Mouse (Mus musculus) liver, postnatal 0 days (tissue): ENCODE data around the gene Vdr.

Source experiments
- CTCF ChIP-seq: sonication (generic); IDR thresholded peaks from 2 replicates; pipeline ENCODE4 v1.5.1; 2016; ENCODE audit warnings: antibody characterized with exemption, low read depth
- EP300 ChIP-seq: IDR thresholded peaks from 2 replicates; pipeline ENCODE4 v1.6.1; 2016; ENCODE audit warnings: antibody characterized with exemption, low read depth, mild to moderate bottlenecking

GRCm38 (mm10) chr15:97900336-97900912 is 10.0 kb downstream of the Vdr start:
- TF ChIP-seq CTCF (no peak), EP300 (no peak)
